In the genomic region with DNA sequence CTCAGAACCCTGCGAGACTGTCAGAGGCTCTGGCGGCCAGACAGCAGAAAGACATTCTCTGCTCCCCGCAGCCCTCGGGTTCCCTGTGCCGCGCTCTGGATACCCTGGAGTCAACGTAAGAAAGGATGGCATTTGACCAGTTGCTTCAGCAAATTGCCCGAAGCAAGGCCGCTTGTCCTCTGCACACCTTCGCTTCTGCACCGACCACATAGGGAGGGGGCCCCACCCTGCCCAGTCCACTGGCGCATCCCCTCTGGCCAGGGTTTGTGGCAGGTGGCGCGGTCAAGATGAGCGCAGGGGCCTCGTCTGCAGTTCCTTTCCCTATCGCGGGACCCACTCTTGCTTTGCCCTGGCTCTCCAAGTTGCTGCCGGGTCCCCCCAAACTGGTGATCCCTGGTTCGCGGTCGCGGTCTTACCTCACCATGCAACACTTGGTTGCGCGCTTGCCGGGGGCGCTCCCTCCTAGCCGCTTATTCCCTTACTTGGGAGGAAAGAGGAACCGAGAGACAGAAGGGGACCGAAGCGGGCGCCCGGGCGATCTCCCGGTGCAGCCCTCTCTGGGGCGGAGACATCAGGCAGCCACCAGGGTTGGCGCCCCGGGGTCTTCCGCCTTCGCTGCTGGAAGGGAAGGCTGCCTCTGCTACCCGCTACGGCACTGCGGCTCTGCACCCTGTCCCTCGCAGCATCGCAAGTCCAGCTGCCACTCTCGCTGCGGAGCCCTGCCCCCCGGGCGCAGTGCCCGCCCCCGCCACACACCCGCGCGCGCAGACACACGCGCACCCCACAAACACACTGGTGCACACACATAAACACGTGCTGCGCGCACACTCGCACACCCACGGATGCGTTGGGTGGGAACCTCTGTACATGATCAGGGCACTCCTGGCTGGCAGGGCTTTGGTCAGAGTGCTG, we compare ENCODE assay signal across 8 mouse cellular contexts. TPM values are rescaled to one million over a fixed set of nuclear protein-coding genes. Genes with fewer than 3 reads are reported as not detected.
DNase-seq lines count a peak whose midpoint lies in the region; ATAC-seq and TF ChIP-seq lines count a peak whose summit lies in the region.

Gene Dgkg (minus strand): TSS at position 689 of the 912 bp plus-strand sequence.

- peak; percentile 50 for DNase-seq in Muller cell, postnatal 12 days (ENCODE audit: inconsistent ontology term)
- peak; percentile 56 to 61 for DNase-seq in cerebellum, postnatal 10 days
- peak; percentile 54 for DNase-seq in gastrocnemius, adult 2 months
- DNase-seq in left cerebral cortex, adult 8-10 months (ENCODE audit: low spot score in 2 of 2) = peak; percentile 48 to 67
- peak; percentile 57 for DNase-seq in lung, postnatal 36 days
- peak; percentile 71 to 73 for DNase-seq in right cerebral cortex, postnatal 10 days (ENCODE audit: low spot score in 2 of 2)

- ATAC-seq in hindbrain, embryonic 16.5 days = peak; percentile 88
- no peak for ATAC-seq in erythroblast, adult 5-6 weeks (replicated peaks; ENCODE audit: low FRiP score, poor library complexity, severe bottlenecking)

- WGBS in hindbrain, embryonic 16.5 days = under 1% methylated on average over 54 of the region's 63 CpGs

- H3K4me3 ChIP-seq in gastrocnemius, adult 2 months = peak within 1 kb of the TSS; percentile 74
- peak within 1 kb of the TSS; percentile 59 for H3K4me3 ChIP-seq in hindbrain, embryonic 16.5 days (ENCODE audit: low read length)

- H3K4me1 ChIP-seq in hindbrain, embryonic 16.5 days (ENCODE audit: control insufficient read depth, insufficient read depth, low read depth, low read length) = peaks cover 5% of the 10 kb centered on the region

- H3K27me3 ChIP-seq in hindbrain, embryonic 16.5 days (replicated peaks; ENCODE audit: control insufficient read depth, insufficient read depth, low read length) = peaks cover 4% of the 10 kb centered on the region; the same call in 1 of the 2 replicates

- no peaks in the 10 kb centered on the region for H3K9me3 ChIP-seq in hindbrain, embryonic 16.5 days (ENCODE audit: control insufficient read depth, low read length)

- TF ChIP-seq CTCF in gastrocnemius, adult 2 months (IDR thresholded peaks at IDR 0.05) = no peak

- no peaks in the 10 kb centered on the region for H3K36me3 ChIP-seq in hindbrain, embryonic 16.5 days (ENCODE audit: control insufficient read depth, insufficient read depth, low read length)

- peak within 1 kb of the TSS; percentile 62 for H3K9ac ChIP-seq in hindbrain, embryonic 16.5 days (ENCODE audit: low read depth, low read length)

- H3K27ac ChIP-seq in gastrocnemius, adult 2 months = peak within 1 kb of the TSS; percentile 56
- no peak within 1 kb of the TSS for H3K27ac ChIP-seq in hindbrain, embryonic 16.5 days (ENCODE audit: low read depth, low read length)

- peak within 1 kb of the TSS; percentile 89 for H3K4me2 ChIP-seq in hindbrain, embryonic 16.5 days (ENCODE audit: low read length)

- intact Hi-C loops in gastrocnemius, adult 2 months (cut with DNase I) = no loop called here

RNA-seq across cellular contexts. Expression of gene Dgkg, which starts in this region (rescaled TPM):
- under 1 TPM; 0.41 to 0.70 TPM for total RNA-seq in gastrocnemius, adult 2 months (2021)
- 6.7 and 6.9 TPM in 2 replicates for polyA plus RNA-seq in hindbrain, embryonic 16.5 days (2015; fragmentation: Nextera tagmentation; extraction: Ambion mirVana)
- 10 to 100 TPM; 53.2 to 63.0 (median 55.1) TPM for total RNA-seq in left cerebral cortex, adult 8-10 months (2022)
- 10.0 and 10.2 TPM in 2 replicates for total RNA-seq in erythroblast, adult 5-6 weeks (2015; ENCODE audit: low replicate concordance)
- 3.1 and 7.7 TPM in 2 replicates for total RNA-seq in erythroblast, adult 5-6 weeks (2017; ENCODE audit: low replicate concordance)

Comparison
In these comparisons a context has a peak if more than half of its experiments do, and no peak if none do; other contexts are left out.
1. Peak in DNase-seq, H3K4me3 ChIP-seq and H3K27ac ChIP-seq in gastrocnemius, adult 2 months; RNA of the gene not detected or under 1 TPM.